Mouse (Mus musculus) midbrain, embryonic 16.5 days (tissue): ENCODE data around the gene Lyst. TPM values are rescaled to one million over a fixed set of nuclear protein-coding genes. Genes with fewer than 3 reads are reported as not detected.
"Not testable (repeated sequence)": the region's sequence is repeated elsewhere in the genome, so short reads cannot be mapped to it uniquely, and the experiment has no call there.

ENCODE experiments used
- ATAC-seq: fragments of 200-750 bp; cut with Nextera tagmentation; 2 replicates; pipeline ENCODE4 v1.8.0; 2017; ENCODE audit warnings: moderate TSS enrichment
- H3K27ac ChIP-seq: fragments of 300-500 bp; sonication (generic); 2 replicates; pipeline ENCODE4 v1.5.1; 2014; ENCODE audit warnings: mild to moderate bottlenecking, low read length, mixed read lengths
- H3K27me3 ChIP-seq: fragments of 300-500 bp; sonication (generic); 2 replicates; pipeline ENCODE4 v1.6.1; 2014; ENCODE audit warnings: low read depth, low read length, mixed read lengths; ENCODE audit not compliant: control insufficient read depth, insufficient read depth
- H3K36me3 ChIP-seq: fragments of 300-500 bp; sonication (generic); 2 replicates; pipeline ENCODE4 v1.6.1; 2014; ENCODE audit warnings: mild to moderate bottlenecking, low read length, moderate library complexity, mixed read lengths; ENCODE audit not compliant: control insufficient read depth, insufficient read depth
- H3K4me1 ChIP-seq: fragments of 300-500 bp; sonication (generic); 2 replicates; pipeline ENCODE4 v1.6.1; 2014; ENCODE audit warnings: mild to moderate bottlenecking, low read length, mixed read lengths; ENCODE audit not compliant: control insufficient read depth, insufficient read depth
- H3K4me2 ChIP-seq: fragments of 300-500 bp; sonication (generic); 2 replicates; pipeline ENCODE4 v1.6.1; 2014; ENCODE audit warnings: mild to moderate bottlenecking, low read length, mixed read lengths
- H3K4me3 ChIP-seq: fragments of 300-500 bp; sonication (generic); 2 replicates; pipeline ENCODE4 v1.5.1; 2014; ENCODE audit warnings: low read depth, mild to moderate bottlenecking, low read length, moderate library complexity, mixed read lengths
- H3K9ac ChIP-seq: fragments of 300-500 bp; sonication (generic); 2 replicates; pipeline ENCODE4 v1.6.1; 2014; ENCODE audit warnings: low read depth, low read length, mixed read lengths
- H3K9me3 ChIP-seq: fragments of 300-500 bp; sonication (generic); replicated peaks from 2 replicates; pipeline ENCODE4 v1.6.1; 2014; ENCODE audit warnings: mild to moderate bottlenecking, low read length, mixed read lengths; ENCODE audit not compliant: control insufficient read depth, poor library complexity, severe bottlenecking
- WGBS: fragments of 180-500 bp; shearing (Covaris S2); extraction: QIAGEN DNeasy Blood & Tissue Kit; methylation state at CpG from one replicate; pipeline ENCODE4 v1.1.7; 2014; 5-methylcytosine and 5-hydroxymethylcytosine counted together
- polyA plus RNA-seq: library from polyadenylated mRNA; unstranded; fragments of >200 nt; fragmentation: Nextera tagmentation; extraction: Ambion mirVana; gene quantifications from 2 replicates; pipeline ENCODE4 v1.2.1, GENCODE M21; 2015

Gene Lyst
- polyA plus RNA-seq, 1 experiment from 2014 or later, result 3.9 TPM

GRCm38 (mm10) chr13:13786971-13787370 lies 196.8 kb downstream of the Lyst start:
- Histone ChIP-seq H3K4me2 (no peak overlapping the region), H3K27ac (no peak overlapping the region), H3K4me1 (peaks cover 6% of the 10 kb centered on the region; the same call in 1 of the 2 replicates), H3K9ac (no peak overlapping the region), H3K36me3 (no peaks in the 10 kb centered on the region), H3K4me3 (no peak overlapping the region), H3K27me3 (peaks cover 3% of the 10 kb centered on the region; the same call in 1 of the 2 replicates), H3K9me3 (no peaks in the 10 kb centered on the region)
- WGBS, result 87% methylated on average over 6 of the region's 6 CpGs
- no peak for ATAC-seq

GRCm38 (mm10) chr13:13788070-13788469 lies 197.9 kb downstream of the Lyst start:
- Histone ChIP-seq H3K9ac (no peak overlapping the region), H3K4me3 (no peak overlapping the region), H3K27me3 (peaks cover 3% of the 10 kb centered on the region; the same call in 1 of the 2 replicates), H3K4me1 (peaks cover 6% of the 10 kb centered on the region; the same call in 1 of the 2 replicates), H3K9me3 (no peaks in the 10 kb centered on the region), H3K27ac (no peak overlapping the region), H3K4me2 (no peak overlapping the region), H3K36me3 (no peaks in the 10 kb centered on the region)
- WGBS, result 90% methylated on average over 4 of the region's 4 CpGs
- ATAC-seq, result no peak

- Histone ChIP-seq H3K4me2 (no peak overlapping the region), H3K4me3 (no peak overlapping the region), H3K4me1 (no peaks in the 10 kb centered on the region), H3K27ac (no peak overlapping the region), H3K27me3 (peaks cover 3% of the 10 kb centered on the region; the same call in 1 of the 2 replicates), H3K9ac (no peak overlapping the region), H3K9me3 (no peaks in the 10 kb centered on the region), H3K36me3 (no peaks in the 10 kb centered on the region)
- 92% methylated on average over 3 of the region's 3 CpGs for WGBS
- no peak for ATAC-seq
Observed at GRCm38 (mm10) chr13:13791981-13792380, 201.8 kb downstream of the Lyst start.

GRCm38 (mm10) chr13:13795166-13795832 lies 205.1 kb downstream of the Lyst start:
- Histone ChIP-seq H3K9ac (no peak overlapping the region), H3K27me3 (no peaks in the 10 kb centered on the region), H3K27ac (no peak overlapping the region), H3K4me3 (no peak overlapping the region), H3K4me1 (peaks cover 3% of the 10 kb centered on the region), H3K4me2 (no peak overlapping the region), H3K36me3 (no peaks in the 10 kb centered on the region), H3K9me3 (no peaks in the 10 kb centered on the region)
- 33% methylated on average over 5 of the region's 5 CpGs for WGBS
- ATAC-seq, result no peak

GRCm38 (mm10) chr13:13796082-13796481 lies 205.9 kb downstream of the Lyst start:
- WGBS, result 94% methylated on average over 1 of the region's 1 CpGs

GRCm38 (mm10) chr13:13797816-13798215 lies 207.6 kb downstream of the Lyst start:
- H3K27me3 ChIP-seq, result not testable (repeated sequence)

More at GRCm38 (mm10) chr13:13796082-13796481, 205.9 kb downstream of the Lyst start:
- H3K4me3 ChIP-seq, result no peak overlapping the region
- no peak overlapping the region for H3K9ac ChIP-seq
- peaks cover 3% of the 10 kb centered on the region for H3K4me1 ChIP-seq
- H3K36me3 ChIP-seq, result no peaks in the 10 kb centered on the region
- no peak overlapping the region for H3K4me2 ChIP-seq
- no peaks in the 10 kb centered on the region for H3K9me3 ChIP-seq
- no peak overlapping the region for H3K27ac ChIP-seq
- no peak for ATAC-seq
- no peaks in the 10 kb centered on the region for H3K27me3 ChIP-seq

GRCm38 (mm10) chr13:13798775-13799174 lies 208.6 kb downstream of the Lyst start:
- H3K27ac ChIP-seq, result no peak overlapping the region
- peaks cover 3% of the 10 kb centered on the region for H3K4me1 ChIP-seq
- 68% methylated on average over 8 of the region's 8 CpGs for WGBS
- ATAC-seq, result peak; percentile 26; the same call in 1 of the 2 replicates
- H3K36me3 ChIP-seq, result no peaks in the 10 kb centered on the region
- no peak overlapping the region for H3K4me3 ChIP-seq
- H3K4me2 ChIP-seq, result no peak overlapping the region
- H3K9ac ChIP-seq, result no peak overlapping the region
- H3K27me3 ChIP-seq, result no peaks in the 10 kb centered on the region
- H3K9me3 ChIP-seq, result no peaks in the 10 kb centered on the region

More at GRCm38 (mm10) chr13:13797816-13798215, 207.6 kb downstream of the Lyst start:
- not testable (repeated sequence) for ATAC-seq, H3K4me3 ChIP-seq, H3K36me3 ChIP-seq, H3K9me3 ChIP-seq, H3K27ac ChIP-seq, H3K9ac ChIP-seq, H3K4me2 ChIP-seq, H3K4me1 ChIP-seq
- 95% methylated on average over 12 of the region's 12 CpGs for WGBS

GRCm38 (mm10) chr13:13808337-13809132 lies 218.3 kb downstream of the Lyst start:
- Histone ChIP-seq H3K4me2 (no peak overlapping the region), H3K4me1 (0 out of 2 replicates have a peak, but pooled peaks cover 2% of the 10 kb centered on the region), H3K9me3 (no peaks in the 10 kb centered on the region), H3K36me3 (no peaks in the 10 kb centered on the region), H3K27me3 (no peaks in the 10 kb centered on the region), H3K4me3 (no peak overlapping the region), H3K9ac (no peak overlapping the region), H3K27ac (no peak overlapping the region)
- 33% methylated on average over 11 of the region's 11 CpGs for WGBS
- ATAC-seq, result peak; percentile 80

- Histone ChIP-seq H3K9me3 (no peaks in the 10 kb centered on the region), H3K27ac (no peak overlapping the region), H3K36me3 (no peaks in the 10 kb centered on the region), H3K9ac (no peak overlapping the region), H3K4me2 (no peak overlapping the region), H3K4me3 (no peak overlapping the region), H3K27me3 (no peaks in the 10 kb centered on the region), H3K4me1 (0 out of 2 replicates have a peak, but pooled peaks cover 2% of the 10 kb centered on the region)
- ATAC-seq, result no peak
- 86% methylated on average over 7 of the region's 7 CpGs for WGBS
Observed at GRCm38 (mm10) chr13:13810885-13811284, 220.7 kb downstream of the Lyst start.
